Mouse (Mus musculus): ENCODE data around the gene Tgm2. TPM values are rescaled to one million over a fixed set of nuclear protein-coding genes. Genes with fewer than 3 reads are reported as not detected.

Tgm2 gene
- polyA plus RNA-seq, 1 experiment: 15.8 TPM

DNA sequence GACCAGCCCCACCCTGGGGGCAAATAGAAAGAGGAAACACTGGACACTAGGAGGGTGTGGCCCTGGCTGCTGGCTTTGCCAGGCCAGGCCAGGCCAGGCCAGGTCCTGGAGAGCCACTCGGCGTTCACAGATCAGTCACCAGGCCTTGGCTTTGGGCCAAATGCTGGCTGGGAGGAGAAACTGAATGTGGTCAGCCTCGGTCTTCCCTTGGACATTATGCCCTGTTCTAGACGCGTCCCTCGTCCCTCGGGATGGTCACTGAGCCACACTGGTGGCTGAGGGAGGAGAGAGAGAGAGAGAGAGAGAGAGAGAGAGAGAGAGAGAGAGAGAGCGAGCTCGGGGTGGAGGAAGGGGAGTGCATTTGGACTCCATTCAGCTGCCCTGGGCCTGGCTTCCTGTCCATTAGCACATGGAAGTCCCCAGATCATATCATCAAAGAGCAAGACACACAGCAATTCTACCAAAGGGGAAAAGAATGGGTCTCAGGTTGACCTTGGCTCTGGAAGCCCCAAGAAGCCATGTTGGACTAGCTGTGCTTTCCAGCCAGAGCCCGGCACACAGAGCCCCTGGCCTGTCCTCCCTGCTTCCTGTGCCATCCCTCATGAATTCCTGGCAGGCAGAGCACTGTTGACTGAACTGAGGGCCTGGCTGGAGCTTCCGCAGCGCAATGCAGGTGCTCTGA is 24.4 kb downstream of the Tgm2 start:
- Histone ChIP-seq H3K4me1 (ENCODE audit: control insufficient read depth, insufficient read depth, low read length) (peaks cover 3% of the 10 kb centered on the region; the same call in 1 of the 2 replicates), H3K4me3 (ENCODE audit: insufficient read depth, low read length) (no peak overlapping the region), H3K27ac (ENCODE audit: insufficient read depth, low read length) (no peak overlapping the region)
- TF ChIP-seq CTCF (IDR thresholded peaks at IDR 0.05; ENCODE audit: borderline replicate concordance, insufficient read depth, low read length): no peak
- no peak for TF ChIP-seq POLR2A (IDR thresholded peaks at IDR 0.05; ENCODE audit: low read depth, low read length)

GRCm38 (mm10) chr2:158120868-158121267 is 25.4 kb downstream of the Tgm2 start:
- Histone ChIP-seq H3K4me1 (ENCODE audit: control insufficient read depth, insufficient read depth, low read length) (peaks cover 3% of the 10 kb centered on the region; the same call in 1 of the 2 replicates), H3K4me3 (ENCODE audit: insufficient read depth, low read length) (no peak overlapping the region), H3K27ac (ENCODE audit: insufficient read depth, low read length) (no peak overlapping the region)
- no peak for TF ChIP-seq CTCF (IDR thresholded peaks at IDR 0.05; ENCODE audit: borderline replicate concordance, insufficient read depth, low read length)
- TF ChIP-seq POLR2A (IDR thresholded peaks at IDR 0.05; ENCODE audit: low read depth, low read length): no peak

DNA sequence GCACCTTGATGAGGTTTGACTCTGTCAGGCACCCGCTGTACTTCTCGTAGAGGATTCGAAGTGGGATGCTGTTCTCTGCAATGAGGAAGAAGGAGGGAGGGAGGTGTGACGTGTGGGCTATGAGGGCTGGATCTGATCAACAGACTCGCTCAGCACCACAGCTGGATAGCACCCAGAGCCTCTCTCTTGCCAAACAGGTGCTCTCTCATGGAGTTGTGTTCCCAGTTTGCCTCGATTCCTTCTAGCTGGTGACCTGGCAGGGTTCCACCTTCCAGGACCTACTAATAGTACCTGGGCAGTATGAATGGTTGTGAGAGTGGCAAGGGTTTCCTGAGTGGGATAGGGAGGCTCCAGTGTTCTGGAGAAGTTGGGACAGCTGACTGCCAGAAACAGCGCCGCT is 26.0 kb downstream of the Tgm2 start:
- TF ChIP-seq POLR2A (IDR thresholded peaks at IDR 0.05; ENCODE audit: low read depth, low read length) (no peak), CTCF (IDR thresholded peaks at IDR 0.05; ENCODE audit: borderline replicate concordance, insufficient read depth, low read length) (no peak)
- H3K4me3 ChIP-seq (ENCODE audit: insufficient read depth, low read length): no peak overlapping the region
- H3K4me1 ChIP-seq (ENCODE audit: control insufficient read depth, insufficient read depth, low read length): peaks cover 3% of the 10 kb centered on the region; the same call in 1 of the 2 replicates
- H3K27ac ChIP-seq (ENCODE audit: insufficient read depth, low read length): no peak overlapping the region

GRCm38 (mm10) chr2:158119145-158119544 is 27.1 kb downstream of the Tgm2 start:
- TF ChIP-seq POLR2A (IDR thresholded peaks at IDR 0.05; ENCODE audit: low read depth, low read length) (no peak), CTCF (IDR thresholded peaks at IDR 0.05; ENCODE audit: borderline replicate concordance, insufficient read depth, low read length) (no peak)
- Histone ChIP-seq H3K4me1 (ENCODE audit: control insufficient read depth, insufficient read depth, low read length) (peaks cover 3% of the 10 kb centered on the region), H3K27ac (ENCODE audit: insufficient read depth, low read length) (no peak overlapping the region), H3K4me3 (ENCODE audit: insufficient read depth, low read length) (no peak overlapping the region)

- TF ChIP-seq CTCF (IDR thresholded peaks at IDR 0.05; ENCODE audit: borderline replicate concordance, insufficient read depth, low read length) (no peak), POLR2A (IDR thresholded peaks at IDR 0.05; ENCODE audit: low read depth, low read length) (no peak)
- Histone ChIP-seq H3K4me3 (ENCODE audit: insufficient read depth, low read length) (no peak overlapping the region), H3K4me1 (ENCODE audit: control insufficient read depth, insufficient read depth, low read length) (peaks cover 3% of the 10 kb centered on the region), H3K27ac (ENCODE audit: insufficient read depth, low read length) (no peak overlapping the region)
Observed at GRCm38 (mm10) chr2:158116653-158117052, 29.6 kb downstream of the Tgm2 start.

GRCm38 (mm10) chr2:158115838-158116453 is 30.3 kb downstream of the Tgm2 start:
- TF ChIP-seq CTCF (IDR thresholded peaks at IDR 0.05; ENCODE audit: borderline replicate concordance, insufficient read depth, low read length) (no peak), POLR2A (IDR thresholded peaks at IDR 0.05; ENCODE audit: low read depth, low read length) (no peak)
- Histone ChIP-seq H3K4me3 (ENCODE audit: insufficient read depth, low read length) (no peak overlapping the region), H3K27ac (ENCODE audit: insufficient read depth, low read length) (no peak overlapping the region), H3K4me1 (ENCODE audit: control insufficient read depth, insufficient read depth, low read length) (peaks cover 2% of the 10 kb centered on the region; the same call in 1 of the 2 replicates)

DNA sequence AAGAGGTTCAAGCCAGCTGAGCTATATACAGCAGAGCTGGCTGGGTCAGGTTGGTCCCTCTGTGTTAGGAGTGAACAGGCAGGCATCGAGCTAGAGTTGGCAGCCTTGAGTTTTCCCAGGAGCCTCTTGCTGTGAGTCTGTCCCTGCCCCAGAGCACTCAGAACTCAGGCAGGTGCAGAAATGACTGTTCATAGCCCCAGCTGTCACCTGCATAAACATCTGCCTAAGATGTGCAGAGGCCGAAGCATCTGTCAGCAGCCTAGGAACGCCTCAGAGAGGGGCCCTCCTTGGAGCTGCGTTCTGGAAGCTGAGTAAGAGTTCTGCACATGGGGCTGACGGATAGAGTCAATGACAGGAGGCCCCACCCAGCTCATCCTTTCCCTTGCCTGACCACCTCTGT is 31.3 kb downstream of the Tgm2 start:
- TF ChIP-seq CTCF (IDR thresholded peaks at IDR 0.05; ENCODE audit: borderline replicate concordance, insufficient read depth, low read length) (no peak), POLR2A (IDR thresholded peaks at IDR 0.05; ENCODE audit: low read depth, low read length) (no peak)
- H3K27ac ChIP-seq (ENCODE audit: insufficient read depth, low read length): no peak overlapping the region

DNA sequence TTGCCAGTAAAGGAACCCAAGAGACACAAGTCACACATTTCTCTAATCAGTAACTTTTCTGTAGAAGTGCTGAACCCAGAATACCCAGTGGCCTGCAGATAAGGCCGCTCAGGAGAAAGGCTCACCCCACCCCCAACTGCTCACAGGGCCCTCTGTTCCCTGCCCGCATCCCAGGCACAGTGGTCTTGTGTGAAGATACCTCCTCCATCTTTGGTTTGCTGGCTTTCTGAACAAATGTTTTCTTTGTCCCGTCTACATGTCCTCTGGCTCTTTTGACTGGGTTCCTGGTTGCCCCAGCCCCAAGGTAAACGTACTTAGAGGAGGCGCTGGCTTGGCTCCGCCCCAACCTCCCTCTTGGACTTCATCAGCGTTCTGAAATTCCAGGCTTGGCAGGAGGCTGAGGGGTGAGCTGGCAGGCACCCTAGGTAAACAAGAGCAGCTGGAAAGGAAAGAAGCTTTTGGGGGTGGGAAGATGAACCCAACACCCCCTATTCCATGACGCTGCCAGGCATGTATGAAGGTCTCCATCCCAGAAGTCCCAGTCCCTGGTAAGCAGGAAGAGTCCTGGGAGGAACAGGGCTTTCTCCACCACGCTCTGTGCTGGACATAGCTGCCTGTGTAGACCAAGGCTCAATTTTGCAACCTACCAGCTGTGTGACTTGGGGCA is 32.5 kb downstream of the Tgm2 start:
- peak; percentile 32; the same call in 1 of the 2 replicates for TF ChIP-seq POLR2A (IDR thresholded peaks at IDR 0.05; ENCODE audit: low read depth, low read length)
- TF ChIP-seq CTCF (IDR thresholded peaks at IDR 0.05; ENCODE audit: borderline replicate concordance, insufficient read depth, low read length): no peak
- H3K4me3 ChIP-seq (ENCODE audit: insufficient read depth, low read length): no peak overlapping the region
- H3K27ac ChIP-seq (ENCODE audit: insufficient read depth, low read length): no peak overlapping the region
- H3K4me1 ChIP-seq (ENCODE audit: control insufficient read depth, insufficient read depth, low read length): peaks cover 12% of the 10 kb centered on the region; the same call in 1 of the 2 replicates

More for the DNA sequence above, 31.3 kb downstream of the Tgm2 start:
- Histone ChIP-seq H3K4me1 (ENCODE audit: control insufficient read depth, insufficient read depth, low read length) (peaks cover 4% of the 10 kb centered on the region; the same call in 1 of the 2 replicates), H3K4me3 (ENCODE audit: insufficient read depth, low read length) (no peak overlapping the region)

DNA sequence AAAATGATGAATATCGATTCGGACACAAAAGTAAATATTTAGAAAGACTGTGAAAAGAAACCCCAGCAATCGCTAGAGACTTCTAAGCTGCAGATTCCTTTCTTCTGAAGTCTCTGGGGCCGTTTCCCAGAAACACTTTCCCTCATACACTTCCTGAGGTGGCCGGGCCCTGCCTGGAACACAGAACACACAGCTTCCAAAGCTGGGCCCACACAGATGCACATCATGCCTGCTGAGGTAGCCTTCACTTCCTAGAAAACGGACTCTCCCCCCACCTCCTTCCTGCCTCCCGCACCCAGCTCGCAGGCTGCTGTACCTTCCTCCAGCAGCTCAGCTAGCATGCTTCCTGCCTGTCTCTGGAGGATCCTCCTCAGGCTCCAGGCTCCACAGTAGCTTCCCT is 36.7 kb downstream of the Tgm2 start:
- H3K4me3 ChIP-seq (ENCODE audit: insufficient read depth, low read length): no peak overlapping the region
- TF ChIP-seq POLR2A (IDR thresholded peaks at IDR 0.05; ENCODE audit: low read depth, low read length) (no peak), CTCF (IDR thresholded peaks at IDR 0.05; ENCODE audit: borderline replicate concordance, insufficient read depth, low read length) (no peak)
- H3K27ac ChIP-seq (ENCODE audit: insufficient read depth, low read length): peak overlapping the region; percentile 79
- peaks cover 14% of the 10 kb centered on the region; the same call in 1 of the 2 replicates for H3K4me1 ChIP-seq (ENCODE audit: control insufficient read depth, insufficient read depth, low read length)
